Mouse (Mus musculus): ENCODE data around the gene Cd180.
"Not testable (repeated sequence)": the region's sequence is repeated elsewhere in the genome, so short reads cannot be mapped to it uniquely, and the experiment has no call there.

The Cd180 gene

GRCm38 (mm10) chr13:102677602-102678001 is 15.8 kb upstream of the Cd180 start:
- in situ Hi-C loops (cut with MboI), result loop anchor here (25.0 kb wide), 1 partner anchor 235 kb away; no protein-coding TSS in a partner anchor

DNA sequence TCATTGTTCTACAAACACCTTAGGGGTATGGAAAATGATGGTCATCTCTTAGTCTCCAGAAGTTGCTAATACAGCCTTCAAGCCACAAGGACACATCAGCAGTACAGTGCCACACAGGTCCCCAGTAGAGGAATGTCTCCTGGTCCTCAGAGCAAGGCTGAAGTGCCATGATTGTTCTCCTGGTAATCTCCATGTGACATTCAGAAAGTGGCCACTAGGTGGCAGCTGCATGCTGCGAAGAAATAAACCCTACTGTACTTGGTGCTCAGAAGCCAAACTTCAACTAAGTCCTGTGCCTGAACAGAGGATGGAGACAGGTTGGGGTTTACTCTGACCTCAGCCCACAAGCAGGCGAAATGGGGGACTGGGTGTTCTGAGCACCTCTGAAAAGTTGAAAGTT is 14.9 kb upstream of the Cd180 start:
- in situ Hi-C loops (cut with MboI), result loop anchor here (25.0 kb wide), 1 partner anchor 234 kb away; no protein-coding TSS in a partner anchor

DNA sequence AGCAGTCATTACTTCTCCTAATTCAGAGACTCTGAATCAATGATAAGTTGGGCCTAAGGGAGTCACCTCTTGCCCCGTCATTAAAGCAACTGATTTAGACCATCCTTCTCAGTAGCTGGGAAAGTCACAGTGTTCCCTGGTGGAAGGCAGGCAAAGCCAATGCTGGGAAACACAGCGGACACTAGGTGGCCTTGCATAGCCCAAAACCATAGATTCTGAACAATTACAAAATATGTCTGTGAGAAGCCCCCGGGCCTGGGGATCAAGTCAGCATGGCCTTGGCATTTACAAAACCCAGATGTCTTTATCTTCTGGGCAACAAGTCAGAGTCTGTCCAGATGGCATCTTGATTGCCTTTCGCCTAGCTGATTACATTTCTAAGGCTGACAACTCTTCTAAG is 8.5 kb upstream of the Cd180 start:
- in situ Hi-C loops (cut with MboI), result loop anchor here (5.0 to 25.0 kb wide), 2 partner anchors 57 to 227 kb away; no protein-coding TSS in a partner anchor

- in situ Hi-C loops (cut with MboI), result loop anchor here (25.0 kb wide), 1 partner anchor 224 kb away; no protein-coding TSS in a partner anchor
Observed at GRCm38 (mm10) chr13:102688121-102688520, 5.2 kb upstream of the Cd180 start.

- in situ Hi-C loops (cut with MboI), result loop anchor here (25.0 kb wide), 1 partner anchor 223 kb away; no protein-coding TSS in a partner anchor
Observed at GRCm38 (mm10) chr13:102689201-102690090, 3.9 kb upstream of the Cd180 start.

GRCm38 (mm10) chr13:102690184-102690583 is 3.2 kb upstream of the Cd180 start:
- in situ Hi-C loops (cut with MboI), result loop anchor here (25.0 kb wide), 1 partner anchor 222 kb away; no protein-coding TSS in a partner anchor

DNA sequence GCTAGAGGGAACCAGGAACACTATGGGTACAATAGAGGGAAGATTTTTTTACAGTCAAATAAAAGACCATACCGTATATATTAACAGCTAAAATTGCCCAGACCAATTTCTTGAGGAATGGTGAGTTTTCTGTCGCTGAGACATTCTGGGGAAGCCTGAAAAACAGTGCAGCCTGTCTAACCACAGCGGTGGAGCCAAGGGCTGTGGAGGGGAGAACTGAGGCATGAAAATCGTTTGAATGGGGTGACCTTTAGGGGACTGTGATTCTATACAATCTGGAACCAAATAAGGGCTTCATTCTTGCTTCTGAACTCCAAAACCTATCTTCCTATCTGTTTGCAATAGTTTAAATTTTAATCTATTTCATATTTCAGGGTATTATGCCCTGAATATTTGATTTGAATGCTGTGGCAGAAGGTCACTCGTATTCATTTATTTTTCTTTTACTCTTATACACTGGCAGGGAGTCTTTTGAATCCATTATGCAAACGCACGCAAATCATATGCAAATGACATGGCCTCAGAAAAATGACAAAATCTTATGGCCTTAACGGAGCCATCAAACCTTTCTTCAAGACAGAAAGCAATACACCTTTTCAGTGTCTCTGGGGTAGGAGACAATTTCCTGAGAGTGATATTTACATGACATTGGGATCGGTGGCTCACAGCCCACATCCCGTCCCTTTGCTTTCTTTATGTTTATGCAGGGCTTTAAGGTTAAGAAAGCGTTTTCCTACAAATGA is 1.8 kb upstream of the Cd180 start:
- in situ Hi-C loops (cut with MboI), result loop anchor here (25.0 kb wide), 1 partner anchor 221 kb away; no protein-coding TSS in a partner anchor

DNA sequence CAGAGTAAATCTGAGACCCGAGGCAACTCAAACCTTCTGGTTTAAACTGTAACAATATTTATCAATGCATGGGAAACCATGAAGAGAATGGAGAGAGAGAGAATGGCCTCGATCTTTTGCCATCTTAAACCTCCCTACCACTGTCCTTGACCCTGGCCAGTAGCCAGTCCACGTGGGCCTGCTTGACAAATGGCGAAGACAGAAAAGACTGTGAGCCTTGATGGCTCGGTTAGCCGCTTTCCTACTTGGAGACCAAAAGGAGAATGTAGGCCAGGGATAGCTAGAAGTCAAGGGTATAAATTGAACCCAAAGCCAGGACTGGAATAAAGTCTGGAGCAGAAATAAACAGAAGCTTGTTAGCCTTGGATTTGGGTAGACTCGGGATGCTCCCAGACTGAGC is 796 bp downstream of the Cd180 start:
- in situ Hi-C loops (cut with MboI), result loop anchor here (25.0 kb wide), 1 partner anchor 218 kb away; no protein-coding TSS in a partner anchor

DNA sequence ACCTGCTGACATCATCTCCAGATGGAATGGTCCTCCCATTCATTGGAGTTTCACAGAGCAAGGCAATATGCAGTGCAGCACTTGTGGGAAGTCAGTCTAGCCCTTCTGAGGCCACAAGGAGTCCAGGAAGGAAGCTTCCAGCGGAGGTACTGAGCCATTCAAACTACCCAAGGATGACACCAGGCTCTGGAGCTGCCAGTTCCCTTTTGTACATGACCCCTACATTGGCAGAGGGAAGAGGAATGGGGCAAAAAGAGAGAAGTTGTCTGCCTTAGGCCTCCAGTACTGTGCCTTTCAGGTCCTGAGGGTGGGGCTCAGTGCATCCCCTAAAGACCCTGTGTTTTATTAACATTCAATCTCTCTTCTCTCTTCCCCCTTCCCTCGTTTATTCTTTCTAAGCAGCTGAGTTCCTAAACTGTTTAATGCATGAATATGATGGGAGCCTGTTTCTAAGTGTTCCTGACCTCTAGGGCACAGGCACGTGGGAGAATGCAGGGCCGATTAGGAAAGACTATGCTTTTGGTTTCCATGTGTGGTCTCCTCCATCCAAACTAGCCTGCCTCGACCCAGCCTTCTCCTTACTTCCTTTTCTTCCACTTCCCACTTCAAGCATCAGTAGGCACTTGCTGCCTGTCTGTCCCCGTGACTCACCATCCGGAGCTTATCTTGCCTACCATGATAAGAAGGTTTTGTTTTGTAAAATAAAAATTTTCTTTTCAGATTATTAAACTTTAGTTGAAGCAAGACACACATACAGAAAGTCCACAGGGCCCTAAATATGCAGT is 2.0 kb downstream of the Cd180 start:
- in situ Hi-C loops (cut with MboI), result loop anchor here (25.0 kb wide), 1 partner anchor 217 kb away; no protein-coding TSS in a partner anchor

GRCm38 (mm10) chr13:102698335-102698734 is 5.0 kb downstream of the Cd180 start:
- in situ Hi-C loops (cut with MboI), result loop anchor here (25.0 kb wide), 1 partner anchor 214 kb away; no protein-coding TSS in a partner anchor

GRCm38 (mm10) chr13:102698751-102699323 is 5.5 kb downstream of the Cd180 start:
- in situ Hi-C loops (cut with MboI), result loop anchor here (25.0 kb wide), 1 partner anchor 213 kb away; no protein-coding TSS in a partner anchor

DNA sequence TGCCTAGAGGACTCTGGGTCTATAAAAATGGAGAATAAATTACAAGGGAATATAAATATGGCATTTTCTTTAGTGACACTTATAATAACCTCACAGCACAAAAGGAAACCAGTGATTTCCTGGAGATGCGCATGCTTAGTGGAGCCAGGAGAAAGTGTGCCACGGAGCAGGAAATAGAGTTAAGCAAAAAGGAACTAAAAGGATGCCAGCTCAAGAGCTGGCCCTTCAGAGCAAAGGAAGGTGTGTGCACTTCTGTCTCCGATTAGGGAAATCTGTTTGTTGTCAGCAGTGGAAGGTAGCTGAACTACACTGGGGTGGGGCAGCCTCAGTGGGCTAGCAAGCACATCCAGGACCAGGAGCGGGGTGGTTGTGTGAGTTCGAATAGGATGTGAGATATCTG is 6.8 kb downstream of the Cd180 start:
- in situ Hi-C loops (cut with MboI), result no loop called here

- in situ Hi-C loops (cut with MboI), result no loop called here
Observed at GRCm38 (mm10) chr13:102700744-102701143, 7.4 kb downstream of the Cd180 start.

GRCm38 (mm10) chr13:102716973-102717372 is 23.6 kb downstream of the Cd180 start:
- in situ Hi-C loops (cut with MboI), result no loop called here

- in situ Hi-C loops (cut with MboI), result no loop called here
Observed at GRCm38 (mm10) chr13:102725416-102725815, 32.1 kb downstream of the Cd180 start.

DNA sequence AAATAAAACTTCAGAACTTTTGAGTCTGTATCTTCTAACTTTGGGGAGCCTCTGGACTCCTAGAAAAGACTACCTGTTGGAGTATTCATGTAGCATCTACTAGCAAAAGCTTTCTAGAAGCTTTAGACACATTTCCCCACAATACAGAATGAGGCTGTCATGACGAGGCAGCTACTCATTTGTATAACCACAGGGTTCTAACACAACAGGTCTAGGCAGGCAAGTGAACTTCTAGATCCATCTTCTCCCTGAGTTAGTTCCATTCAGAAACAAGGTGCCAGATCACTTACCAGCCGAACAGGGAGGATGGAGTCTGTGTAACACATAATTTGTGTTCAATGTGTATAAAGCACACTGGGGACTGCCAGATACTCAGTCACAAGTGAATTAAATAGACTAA is 32.5 kb downstream of the Cd180 start:
- in situ Hi-C loops (cut with MboI), result no loop called here

- in situ Hi-C loops (cut with MboI), result no loop called here
Observed at GRCm38 (mm10) chr13:102726876-102727275, 33.5 kb downstream of the Cd180 start.

GRCm38 (mm10) chr13:102728035-102728434 is 34.7 kb downstream of the Cd180 start:
- in situ Hi-C loops (cut with MboI), result no loop called here

DNA sequence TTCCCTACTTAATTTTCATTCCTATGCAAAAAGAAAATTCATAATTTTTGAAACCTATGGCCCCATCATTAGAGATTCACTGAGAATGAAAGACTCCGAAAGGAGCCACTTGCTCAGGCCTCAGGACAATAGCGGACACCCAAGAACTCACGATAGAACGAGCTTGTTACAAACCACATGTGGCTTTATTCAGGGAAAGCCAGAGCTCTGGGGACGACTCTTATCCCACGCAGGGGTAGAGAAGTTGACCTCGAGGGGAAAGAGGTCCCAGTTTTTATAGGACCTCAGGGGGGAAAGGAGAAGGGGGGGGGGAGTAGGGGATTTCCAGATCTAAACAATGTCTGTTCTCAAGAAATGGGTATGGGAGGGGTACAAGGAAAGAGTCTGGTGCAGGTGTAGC is 35.6 kb downstream of the Cd180 start:
- in situ Hi-C loops (cut with MboI), result not testable (repeated sequence)

DNA sequence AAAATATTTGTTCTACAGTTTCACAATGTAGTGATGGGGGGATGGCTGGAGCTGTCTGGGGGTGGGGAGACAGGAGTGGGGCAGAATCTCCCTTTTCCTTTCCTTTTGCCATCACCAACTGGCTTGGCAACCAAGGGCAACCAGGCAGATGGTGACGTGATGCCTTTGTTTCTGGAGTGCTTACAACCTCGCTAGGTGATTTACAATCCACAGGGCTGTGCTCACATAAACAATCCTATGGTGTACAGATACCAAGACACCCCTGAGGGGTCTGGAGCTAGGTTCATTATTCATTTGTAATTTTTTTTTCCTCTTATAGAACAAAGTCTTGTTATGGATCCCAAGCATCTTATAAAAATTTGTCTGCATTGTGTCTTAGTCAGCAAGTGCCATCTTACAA is 39.7 kb downstream of the Cd180 start:
- in situ Hi-C loops (cut with MboI), result no loop called here

GRCm38 (mm10) chr13:102737811-102738210 is 44.5 kb downstream of the Cd180 start:
- in situ Hi-C loops (cut with MboI), result no loop called here
